Mouse (Mus musculus) MN1 (cell line): Measurements from ENCODE around the gene Agr2.

Experiments used
- DNase-seq: peaks from one replicate; pipeline ENCODE4 v3.0.0-alpha.2; 2016; ENCODE audit warnings: low spot score

Agr2 gene

GRCm38 (mm10) chr12:36026126-36026525 is 33.4 kb downstream of the Agr2 start:
- no peak for DNase-seq

DNA sequence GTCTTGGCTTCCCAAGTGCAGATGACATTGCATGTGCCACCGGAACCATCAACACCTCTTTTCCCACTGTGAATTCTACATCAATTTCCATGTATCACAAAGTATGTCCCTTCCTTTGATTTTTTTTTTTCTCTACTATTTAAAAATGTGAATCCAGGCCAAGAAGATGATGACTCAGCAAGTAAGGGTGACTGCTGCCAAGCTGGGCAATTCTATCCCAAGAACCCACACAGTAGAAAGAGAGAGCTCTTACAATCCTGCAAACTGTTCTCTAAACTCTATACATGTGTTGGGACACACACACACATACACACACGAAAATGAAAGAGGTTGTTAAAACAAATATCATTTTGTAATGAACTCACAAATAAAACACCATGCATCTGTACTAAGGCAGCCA is 34.5 kb downstream of the Agr2 start:
- DNase-seq: no peak

DNA sequence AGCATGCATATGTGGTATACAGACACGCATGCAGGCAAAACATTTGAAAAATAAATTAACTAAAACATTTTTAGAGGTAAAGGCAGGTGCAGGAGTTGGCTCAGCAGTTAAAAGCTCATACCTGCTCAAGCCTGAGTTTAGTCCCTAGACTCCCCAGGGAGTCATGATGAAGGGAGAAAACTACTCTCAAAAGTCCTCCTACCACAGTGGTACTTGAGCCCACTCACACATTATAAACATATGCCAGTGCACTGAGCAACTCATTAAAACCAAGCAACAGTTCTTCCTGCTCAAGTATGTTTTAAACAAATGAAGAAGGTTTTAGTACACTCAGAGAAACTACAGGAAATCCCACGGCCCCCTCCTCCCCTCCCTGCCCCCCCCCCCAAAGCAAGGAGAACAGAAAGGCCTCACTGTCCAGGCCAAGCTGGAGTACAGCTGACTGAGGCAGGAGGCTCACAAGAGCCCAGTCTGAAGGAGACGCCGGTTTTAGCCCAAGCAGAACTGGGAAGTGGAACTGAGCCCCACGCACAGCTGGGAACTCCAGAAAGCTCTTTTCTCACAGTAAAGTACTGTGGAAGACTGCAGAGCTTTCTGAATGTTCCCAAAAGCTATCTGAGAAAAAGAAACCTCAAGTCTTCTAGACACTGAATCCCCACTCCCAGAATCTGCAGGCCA is 36.4 kb downstream of the Agr2 start:
- no peak for DNase-seq

GRCm38 (mm10) chr12:36029687-36030086 is 37.0 kb downstream of the Agr2 start:
- no peak for DNase-seq

GRCm38 (mm10) chr12:36030660-36031363 is 38.1 kb downstream of the Agr2 start:
- DNase-seq: no peak

DNA sequence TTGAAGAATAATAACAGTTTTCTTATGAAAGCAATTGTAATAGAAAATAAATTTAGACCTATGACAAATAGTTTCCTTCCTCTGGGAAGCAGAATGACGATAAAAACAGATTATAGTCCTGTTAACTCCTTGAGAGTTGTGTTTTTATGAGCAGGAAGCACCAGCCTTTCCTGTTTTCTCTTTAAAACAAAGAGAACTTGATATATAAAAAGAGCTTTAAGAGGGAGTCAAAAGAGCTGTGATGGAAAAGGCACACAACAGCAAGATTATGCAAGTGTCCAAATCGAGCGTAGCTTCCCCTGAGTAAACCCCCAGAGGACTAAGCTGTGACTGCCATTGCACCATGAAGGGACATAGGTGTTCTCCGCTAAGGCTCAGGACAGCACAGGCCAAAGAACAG is 39.7 kb downstream of the Agr2 start:
- no peak for DNase-seq

DNA sequence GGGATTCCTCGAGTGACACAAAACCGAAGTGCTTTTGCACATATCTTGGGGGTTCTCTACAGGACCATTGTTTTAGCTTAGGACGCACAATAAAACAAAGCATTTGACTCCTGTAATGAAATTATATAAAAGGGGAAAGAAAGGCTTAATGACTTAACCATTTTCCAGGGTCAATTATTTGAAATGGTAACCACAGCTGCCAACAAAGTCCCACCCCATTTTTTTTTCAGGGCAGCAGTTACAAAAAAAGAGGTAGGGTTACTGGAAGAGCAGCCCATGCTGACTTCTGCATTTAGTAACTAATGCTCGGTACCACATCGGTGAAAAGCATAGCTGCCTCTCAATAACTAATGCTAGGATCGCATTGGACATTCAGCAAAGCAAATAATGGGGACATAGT is 42.8 kb downstream of the Agr2 start:
- no peak for DNase-seq

- no peak for DNase-seq
Observed at GRCm38 (mm10) chr12:36036121-36036520, 43.4 kb downstream of the Agr2 start.

GRCm38 (mm10) chr12:36036776-36037175 is 44.1 kb downstream of the Agr2 start:
- DNase-seq: no peak

DNA sequence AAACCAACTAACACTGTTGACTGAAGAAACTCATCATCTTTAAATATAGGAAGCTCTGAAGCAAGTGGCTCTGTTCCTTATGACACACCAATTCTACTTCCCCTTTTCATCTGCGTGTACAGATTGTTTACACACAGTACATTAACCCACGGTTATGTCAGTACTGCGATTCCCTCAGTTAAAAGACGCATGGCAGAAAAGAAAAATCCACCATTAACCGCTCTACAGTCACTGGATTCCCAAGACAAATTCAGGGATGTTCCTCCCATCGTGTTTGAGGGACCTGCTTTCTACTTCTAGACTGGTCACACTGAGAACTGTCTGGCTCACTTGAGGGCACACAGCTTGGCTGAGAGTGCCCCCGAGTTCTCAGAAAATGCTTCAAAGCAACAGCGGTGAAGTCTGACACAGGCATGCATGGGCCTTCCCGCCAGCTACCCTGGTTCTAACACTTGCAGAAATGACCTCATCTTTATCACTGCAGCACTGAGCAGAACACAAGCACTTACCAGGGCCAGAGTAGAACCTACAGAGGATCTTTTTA is 46.9 kb downstream of the Agr2 start:
- no peak for DNase-seq

DNA sequence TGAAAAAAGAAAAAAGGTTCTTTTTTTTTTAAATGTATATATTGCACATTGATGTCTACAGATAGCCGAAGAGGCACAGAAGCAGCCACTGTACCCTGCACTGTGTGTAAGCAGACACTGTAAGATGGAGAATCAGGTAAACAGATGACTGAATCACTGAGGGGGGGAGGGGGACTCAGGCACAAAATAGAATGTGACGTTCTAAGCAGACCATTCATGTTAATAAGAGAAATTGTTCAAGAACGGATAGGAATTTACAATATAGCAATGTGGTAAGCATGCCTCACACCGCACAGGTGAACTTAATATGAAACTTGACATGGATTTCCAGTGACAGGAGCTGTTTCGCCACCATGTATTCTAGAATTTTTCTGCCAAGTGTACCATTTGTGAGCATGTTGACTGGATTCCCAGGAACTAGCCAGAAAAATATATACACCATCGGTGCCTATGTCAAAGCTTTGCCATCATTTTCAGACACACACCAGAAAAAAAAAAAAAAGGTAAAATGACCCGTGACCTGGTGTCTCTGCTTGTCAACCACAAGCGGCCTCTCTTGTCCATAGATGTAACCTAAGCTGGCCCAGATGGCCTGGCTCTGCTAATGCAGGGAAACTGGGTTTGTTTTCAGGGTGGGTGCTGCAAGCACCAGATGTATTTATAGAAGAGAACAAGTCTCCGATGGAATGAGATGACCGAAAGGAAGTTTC is 48.0 kb downstream of the Agr2 start:
- DNase-seq: peak; percentile 55

- no peak for DNase-seq
Observed at GRCm38 (mm10) chr12:36041281-36041589, 48.5 kb downstream of the Agr2 start.

DNA sequence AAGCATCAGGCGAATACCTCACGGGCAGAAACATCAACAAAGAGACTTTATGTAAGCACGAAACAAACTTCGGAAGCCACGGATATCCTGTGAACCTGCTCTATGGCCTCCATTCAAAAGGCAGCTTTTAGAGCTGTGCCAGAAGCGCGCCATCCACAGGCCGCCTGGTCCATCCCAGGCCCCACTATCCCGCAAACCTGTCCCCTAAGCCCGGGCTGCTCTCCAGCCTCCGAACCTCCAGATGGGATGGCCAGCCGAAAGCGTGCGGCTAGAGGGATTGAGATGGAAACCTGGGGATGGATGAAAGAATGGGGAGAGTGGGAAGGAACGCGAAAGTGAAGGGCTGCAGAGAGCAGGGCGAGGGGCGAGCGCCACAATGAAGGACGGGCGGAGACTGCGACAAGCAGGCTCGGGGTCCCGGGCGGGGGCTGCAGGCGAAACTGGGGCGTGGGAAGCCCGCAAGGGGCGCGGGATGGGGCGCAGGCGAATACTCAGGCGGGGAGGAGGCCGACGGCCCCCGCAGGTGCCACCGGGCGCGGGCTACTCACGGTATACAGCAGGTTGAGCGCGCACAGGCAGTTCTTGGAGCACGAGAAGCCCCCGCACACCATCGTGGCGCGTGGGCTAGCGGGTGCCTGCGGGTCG is 49.1 kb downstream of the Agr2 start:
- DNase-seq: peak; percentile 69

DNA sequence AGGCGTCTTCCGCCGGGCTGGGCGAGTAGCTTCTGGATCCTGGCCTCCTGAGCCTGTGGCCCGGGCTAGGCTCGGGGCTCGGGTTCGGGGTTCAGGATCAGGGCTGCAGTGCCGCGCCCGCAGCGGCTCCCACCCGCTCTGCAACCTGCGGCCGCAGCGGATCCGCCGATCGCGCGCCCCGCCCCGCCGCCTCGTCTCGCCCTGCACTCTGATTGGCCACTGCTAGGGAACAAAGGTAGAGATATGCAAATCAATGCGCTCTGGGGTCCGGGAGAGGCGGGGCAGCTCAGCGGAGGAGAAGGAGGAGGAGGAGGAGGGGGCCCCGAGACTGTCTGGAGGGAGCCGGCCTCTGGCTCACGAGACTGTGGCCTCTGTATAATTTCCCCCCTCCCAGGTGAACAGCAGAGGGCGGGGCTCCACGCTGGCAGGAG is 49.7 kb downstream of the Agr2 start, which contains the start of gene Tspan13:
TSS of gene Tspan13 (minus strand) at position 153 of the 431 bp plus-strand sequence.
- DNase-seq: peak; percentile 94

DNA sequence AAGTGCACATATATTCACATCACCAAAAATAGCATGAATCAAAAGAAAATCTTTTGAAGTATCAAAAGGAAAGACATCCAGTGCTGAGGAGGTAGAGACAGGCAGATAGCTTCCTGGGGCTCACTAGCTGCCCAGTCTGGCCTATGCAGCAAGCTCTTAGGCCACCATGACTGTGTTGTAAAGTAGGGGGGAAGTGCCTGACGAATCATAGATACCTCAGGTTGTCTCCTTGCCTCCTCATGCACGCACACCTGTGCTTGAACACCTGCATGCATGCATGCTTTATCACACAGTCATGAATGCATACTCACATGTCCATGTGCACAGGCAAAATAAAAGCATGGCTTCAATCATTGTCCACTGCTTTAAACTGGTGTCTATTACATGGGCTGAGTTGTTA is 52.0 kb downstream of the Agr2 start:
- DNase-seq: no peak

- no peak for DNase-seq
Observed at GRCm38 (mm10) chr12:36046196-36046595, 53.5 kb downstream of the Agr2 start.

GRCm38 (mm10) chr12:36047593-36047992 is 54.9 kb downstream of the Agr2 start:
- DNase-seq: no peak

GRCm38 (mm10) chr12:36050276-36050675 is 57.6 kb downstream of the Agr2 start:
- DNase-seq: no peak
